Mouse (Mus musculus) hindbrain, embryonic 14.5 days (tissue): ENCODE results near the gene Rragc. TPM values are rescaled to one million over a fixed set of nuclear protein-coding genes. Genes with fewer than 3 reads are reported as not detected.
A peak's percentile ranks its signal among the peaks of the same experiment; 100 is the strongest.

Experiments
- ATAC-seq: fragments of 200-750 bp; cut with Nextera tagmentation; 2 replicates; pipeline ENCODE4 v1.8.0; 2017; ENCODE audit warnings: moderate number of reproducible peaks, mild to moderate bottlenecking, moderate TSS enrichment, moderate library complexity; ENCODE audit not compliant: low FRiP score
- DNase-seq: peaks from one replicate; pipeline ENCODE4 v3.0.0-alpha.2; 2015; ENCODE audit warnings: low spot score
- H3K27ac ChIP-seq: fragments of 300-500 bp; sonication (generic); 2 replicates; pipeline ENCODE4 v1.5.1; 2014; ENCODE audit warnings: mild to moderate bottlenecking, moderate library complexity
- H3K27me3 ChIP-seq: fragments of 300-500 bp; sonication (generic); 2 replicates; pipeline ENCODE4 v1.6.1; 2014; ENCODE audit warnings: mild to moderate bottlenecking, low read length, mixed read lengths; ENCODE audit not compliant: control insufficient read depth, insufficient read depth
- H3K36me3 ChIP-seq: fragments of 300-500 bp; sonication (generic); replicated peaks from 2 replicates; pipeline ENCODE4 v1.6.1; 2014; ENCODE audit not compliant: control insufficient read depth, insufficient read depth
- H3K4me1 ChIP-seq: fragments of 300-500 bp; sonication (generic); replicated peaks from 2 replicates; pipeline ENCODE4 v1.6.1; 2014; ENCODE audit warnings: antibody characterized with exemption, low read length, mixed read lengths; ENCODE audit not compliant: control insufficient read depth, insufficient read depth
- H3K4me2 ChIP-seq: fragments of 300-500 bp; sonication (generic); replicated peaks from 2 replicates; pipeline ENCODE4 v1.6.1; 2014; ENCODE audit warnings: mild to moderate bottlenecking, moderate library complexity
- H3K4me3 ChIP-seq: fragments of 300-500 bp; sonication (generic); replicated peaks from 2 replicates; pipeline ENCODE4 v1.5.1; 2014; ENCODE audit warnings: mild to moderate bottlenecking, low read length
- H3K9ac ChIP-seq: fragments of 300-500 bp; sonication (generic); 2 replicates; pipeline ENCODE4 v1.6.1; 2014
- H3K9me3 ChIP-seq: fragments of 300-500 bp; sonication (generic); 2 replicates; pipeline ENCODE4 v1.6.1; 2016; ENCODE audit warnings: low read length; ENCODE audit not compliant: control insufficient read depth
- WGBS: fragments of 180-500 bp; shearing (Covaris S2); extraction: QIAGEN DNeasy Blood & Tissue Kit; methylation state at CpG from one replicate; pipeline ENCODE4 v1.1.7; 2014; 5-methylcytosine and 5-hydroxymethylcytosine counted together
- polyA plus RNA-seq: library from polyadenylated mRNA; unstranded; fragments of >200 nt; fragmentation: Nextera tagmentation; extraction: Ambion mirVana; gene quantifications from 2 replicates; pipeline ENCODE4 v1.2.1, GENCODE M21; 2014

Gene Rragc
- polyA plus RNA-seq, 1 experiment from 2014 or later, result 48.9 TPM

DNA sequence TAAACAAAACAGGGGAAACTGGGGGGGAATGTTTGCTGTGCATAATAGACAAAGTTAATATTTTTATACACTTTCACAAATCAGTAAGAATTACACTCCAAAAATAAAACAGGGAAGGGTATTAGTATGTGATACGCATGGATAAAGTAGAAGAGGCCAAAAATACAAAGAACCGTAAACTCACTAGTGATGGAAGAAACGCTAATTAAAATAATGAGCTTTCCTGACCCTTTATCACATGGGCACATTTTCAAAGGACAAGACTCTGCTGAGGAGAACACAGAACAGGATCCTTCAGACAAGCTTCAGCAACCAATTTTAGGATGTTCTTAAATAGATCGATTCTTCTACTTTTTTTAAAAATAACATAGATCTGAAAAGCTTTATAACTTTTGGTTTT lies 29.5 kb downstream of the Rragc start:
- no peak overlapping the region for H3K9ac ChIP-seq
- H3K27me3 ChIP-seq, result no peaks in the 10 kb centered on the region
- H3K36me3 ChIP-seq, result no peaks in the 10 kb centered on the region
- H3K27ac ChIP-seq, result no peak overlapping the region
- DNase-seq, result no peak
- H3K9me3 ChIP-seq, result no peaks in the 10 kb centered on the region
- H3K4me3 ChIP-seq, result no peak overlapping the region
- WGBS, result 79% methylated on average over 4 of the region's 4 CpGs
- no peak for ATAC-seq
- H3K4me2 ChIP-seq, result no peak overlapping the region
- H3K4me1 ChIP-seq, result no peaks in the 10 kb centered on the region

DNA sequence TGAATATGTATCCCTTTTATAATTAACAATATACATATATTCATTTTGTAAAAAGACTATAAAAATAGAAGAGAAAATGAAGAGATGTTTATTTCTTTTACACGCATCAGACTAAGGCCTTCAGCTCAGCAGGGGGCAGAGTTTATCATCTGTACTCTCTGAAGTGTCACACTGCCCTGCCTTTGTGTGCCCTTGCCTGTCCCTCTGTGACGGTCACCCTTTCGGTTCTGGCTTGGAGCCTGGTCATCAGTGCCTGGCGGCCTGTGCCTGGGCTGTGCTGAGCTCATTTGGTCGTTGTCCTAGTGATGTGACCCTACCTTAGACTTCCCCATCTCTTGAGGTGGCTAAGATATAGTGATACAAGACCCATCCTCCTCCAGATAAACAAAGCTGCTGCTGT lies 29.9 kb downstream of the Rragc start:
- 45% methylated on average over 5 of the region's 5 CpGs for WGBS
- H3K27ac ChIP-seq, result no peak overlapping the region
- ATAC-seq (no peak), DNase-seq (no peak)
- no peaks in the 10 kb centered on the region for H3K9me3 ChIP-seq
- no peaks in the 10 kb centered on the region for H3K36me3 ChIP-seq
- H3K4me2 ChIP-seq, result no peak overlapping the region
- no peak overlapping the region for H3K4me3 ChIP-seq
- H3K9ac ChIP-seq, result no peak overlapping the region
- no peaks in the 10 kb centered on the region for H3K4me1 ChIP-seq
- no peaks in the 10 kb centered on the region for H3K27me3 ChIP-seq

GRCm38 (mm10) chr4:123948901-123949300 lies 31.7 kb downstream of the Rragc start:
- no peak for ATAC-seq
- Histone ChIP-seq H3K4me1 (no peaks in the 10 kb centered on the region), H3K9ac (no peak overlapping the region), H3K4me3 (no peak overlapping the region), H3K27me3 (no peaks in the 10 kb centered on the region), H3K27ac (no peak overlapping the region), H3K9me3 (no peaks in the 10 kb centered on the region), H3K36me3 (no peaks in the 10 kb centered on the region), H3K4me2 (no peak overlapping the region)
- 63% methylated on average over 6 of the region's 6 CpGs for WGBS
- DNase-seq, result no peak

GRCm38 (mm10) chr4:123949649-123950048 lies 32.4 kb downstream of the Rragc start:
- H3K9ac ChIP-seq, result no peak overlapping the region
- WGBS, result 81% methylated on average over 10 of the region's 10 CpGs
- no peak for ATAC-seq
- H3K4me3 ChIP-seq, result no peak overlapping the region
- H3K27me3 ChIP-seq, result no peaks in the 10 kb centered on the region; the same call in none of the 2 replicates
- no peak overlapping the region for H3K27ac ChIP-seq
- no peak overlapping the region for H3K4me2 ChIP-seq
- H3K36me3 ChIP-seq, result no peaks in the 10 kb centered on the region
- no peak for DNase-seq
- no peaks in the 10 kb centered on the region for H3K4me1 ChIP-seq
- H3K9me3 ChIP-seq, result no peaks in the 10 kb centered on the region

GRCm38 (mm10) chr4:123952059-123952458 lies 34.8 kb downstream of the Rragc start:
- no peak overlapping the region for H3K27ac ChIP-seq
- ATAC-seq (no peak), DNase-seq (no peak)
- no peak overlapping the region for H3K4me2 ChIP-seq
- H3K4me3 ChIP-seq, result no peak overlapping the region
- peaks cover 3% of the 10 kb centered on the region for H3K4me1 ChIP-seq
- H3K27me3 ChIP-seq, result peaks cover 13% of the 10 kb centered on the region
- H3K36me3 ChIP-seq, result no peaks in the 10 kb centered on the region
- 41% methylated on average over 7 of the region's 8 CpGs for WGBS
- H3K9me3 ChIP-seq, result no peaks in the 10 kb centered on the region
- no peak overlapping the region for H3K9ac ChIP-seq

DNA sequence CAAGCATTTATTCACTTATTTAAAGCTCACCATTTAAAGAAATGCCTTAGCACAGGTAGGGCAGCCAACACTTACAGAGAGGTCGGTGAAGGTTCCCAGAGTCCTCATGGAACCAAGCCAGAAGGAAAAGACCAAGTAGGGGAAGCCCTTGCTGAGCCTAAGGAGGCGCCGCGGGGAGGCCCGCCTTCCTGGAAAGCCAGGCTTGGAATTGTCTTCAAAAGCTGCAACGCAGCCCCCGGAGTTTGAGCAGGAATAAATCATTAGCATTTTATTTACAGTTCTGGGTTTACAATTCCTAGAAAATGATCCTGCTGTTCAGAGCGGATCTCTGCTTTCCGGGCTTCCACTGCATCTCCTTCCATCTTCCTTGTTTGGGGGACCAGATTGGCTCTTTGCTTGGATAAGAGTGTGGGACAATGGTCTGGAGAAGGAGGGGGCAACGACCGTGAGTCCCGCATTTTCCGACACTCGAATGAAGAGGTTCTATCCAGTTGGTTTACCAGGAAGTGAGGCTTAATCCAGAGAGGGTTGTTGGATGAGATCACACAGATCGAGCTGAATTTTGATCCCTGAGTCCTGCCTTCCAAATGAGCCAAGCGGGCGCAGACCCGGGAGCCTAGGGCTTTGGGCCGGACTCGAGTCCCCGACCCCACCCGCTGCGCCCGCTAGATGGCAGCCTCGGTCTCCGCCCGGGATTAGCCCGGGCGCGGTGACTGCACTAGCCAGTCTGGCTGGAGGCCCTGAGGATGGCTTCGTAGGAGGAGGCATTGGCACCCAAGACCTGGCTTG lies 39.7 kb downstream of the Rragc start:
- Histone ChIP-seq H3K27ac (no peak overlapping the region), H3K9ac (peak overlapping the region; percentile 35; the same call in 1 of the 2 replicates)
- ATAC-seq, result peak; percentile 74

DNA sequence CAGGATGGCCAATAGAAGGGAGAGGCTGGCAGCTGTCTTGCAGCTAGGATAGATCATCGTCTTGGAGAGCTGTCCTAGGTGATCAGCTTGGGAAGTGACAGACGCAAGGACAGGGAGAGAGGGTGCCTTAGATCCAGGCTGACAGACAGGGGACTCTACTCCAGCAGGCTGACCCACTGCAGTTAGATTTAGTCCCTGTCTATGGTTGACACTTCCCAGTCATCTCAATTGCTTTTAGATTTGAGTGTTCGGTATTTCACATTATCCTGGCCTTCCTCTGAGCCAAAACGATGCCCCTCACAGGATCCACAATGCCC lies 40.2 kb downstream of the Rragc start:
- Histone ChIP-seq H3K27ac (no peak overlapping the region), H3K9me3 (no peaks in the 10 kb centered on the region), H3K4me2 (peak overlapping the region; percentile 42), H3K4me1 (peaks cover 7% of the 10 kb centered on the region), H3K36me3 (no peaks in the 10 kb centered on the region), H3K9ac (no peak overlapping the region), H3K27me3 (peaks cover 18% of the 10 kb centered on the region), H3K4me3 (no peak overlapping the region)
- WGBS, result 56% methylated on average over 4 of the region's 4 CpGs
- DNase-seq (no peak), ATAC-seq (no peak)

More for the DNA sequence above, 39.7 kb downstream of the Rragc start:
- no peak overlapping the region for H3K4me3 ChIP-seq
- peak overlapping the region; percentile 42 for H3K4me2 ChIP-seq
- 6% methylated on average over 31 of the region's 31 CpGs for WGBS
- DNase-seq, result peak; percentile 87
- H3K36me3 ChIP-seq, result no peaks in the 10 kb centered on the region
- H3K9me3 ChIP-seq, result no peaks in the 10 kb centered on the region
- peaks cover 18% of the 10 kb centered on the region for H3K27me3 ChIP-seq
- peaks cover 7% of the 10 kb centered on the region for H3K4me1 ChIP-seq

DNA sequence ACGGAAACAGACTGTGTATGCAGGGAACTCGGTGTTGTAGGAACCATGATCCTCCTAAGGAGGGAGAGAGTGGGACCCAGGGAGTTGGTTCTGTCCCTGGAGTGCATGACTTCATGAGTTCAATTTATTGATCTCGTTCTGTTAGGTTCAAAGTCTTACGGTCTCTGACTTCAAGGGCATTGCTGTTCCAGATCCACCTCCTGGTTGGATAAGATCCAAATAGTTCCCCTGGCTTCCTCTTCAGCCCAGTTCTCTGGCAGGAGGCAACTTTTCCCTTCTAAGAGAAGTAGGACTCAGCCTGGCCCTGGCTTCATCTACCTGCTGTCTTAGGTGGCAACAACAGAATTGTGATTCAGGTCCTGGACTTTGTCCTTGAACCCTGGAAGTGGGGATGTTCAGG lies 40.6 kb downstream of the Rragc start:
- no peaks in the 10 kb centered on the region for H3K9me3 ChIP-seq

DNA sequence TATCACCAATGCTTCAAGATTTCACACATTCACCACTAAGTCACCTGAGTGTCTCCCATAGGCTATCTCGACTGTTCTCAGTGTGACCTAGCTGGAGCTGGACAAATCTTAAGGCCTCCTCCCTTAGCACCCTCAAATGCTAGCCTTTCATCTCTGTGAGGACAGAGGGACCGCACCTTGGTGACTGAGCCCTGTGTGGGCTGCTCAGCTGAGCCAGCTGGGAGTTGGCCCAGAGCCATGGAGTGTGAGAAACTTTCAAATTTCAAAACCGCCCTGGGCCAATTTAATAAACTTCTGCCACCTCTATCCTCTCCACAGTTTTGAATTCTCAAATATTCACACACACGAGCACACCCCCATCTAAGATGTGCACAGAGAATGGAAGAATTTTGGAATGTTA lies 43.7 kb downstream of the Rragc start:
- no peaks in the 10 kb centered on the region for H3K9me3 ChIP-seq
- H3K27me3 ChIP-seq, result peaks cover 15% of the 10 kb centered on the region; the same call in 1 of the 2 replicates

More for the DNA sequence above, 40.6 kb downstream of the Rragc start:
- WGBS, result 71% methylated on average over 4 of the region's 4 CpGs
- ATAC-seq (no peak), DNase-seq (no peak)
- H3K27me3 ChIP-seq, result peaks cover 18% of the 10 kb centered on the region
- H3K36me3 ChIP-seq, result no peaks in the 10 kb centered on the region
- H3K9ac ChIP-seq, result no peak overlapping the region
- peaks cover 7% of the 10 kb centered on the region for H3K4me1 ChIP-seq
- H3K4me3 ChIP-seq, result no peak overlapping the region
- no peak overlapping the region for H3K27ac ChIP-seq
- no peak overlapping the region for H3K4me2 ChIP-seq

More for the DNA sequence above, 43.7 kb downstream of the Rragc start:
- Histone ChIP-seq H3K4me1 (peaks cover 7% of the 10 kb centered on the region), H3K4me2 (no peak overlapping the region), H3K27ac (no peak overlapping the region), H3K9ac (no peak overlapping the region), H3K4me3 (no peak overlapping the region), H3K36me3 (no peaks in the 10 kb centered on the region)
- no peak for ATAC-seq
- DNase-seq, result no peak
- 66% methylated on average over 4 of the region's 4 CpGs for WGBS
